Mouse (Mus musculus): ENCODE results near the gene Lrrn4.

Gene Lrrn4

GRCm38 (mm10) chr2:132871663-132872062 lies 9.0 kb downstream of the Lrrn4 start:
- no peak for DNase-seq (ENCODE audit: low read depth)

- no peak for DNase-seq (ENCODE audit: low read depth)
These were observed 10.4 kb downstream of the Lrrn4 start for GRCm38 (mm10) chr2:132870286-132870685.

- DNase-seq (ENCODE audit: low read depth), result no peak
These were observed 11.0 kb downstream of the Lrrn4 start for GRCm38 (mm10) chr2:132869682-132870081.

- DNase-seq (ENCODE audit: low read depth), result no peak
These were observed 13.2 kb downstream of the Lrrn4 start for GRCm38 (mm10) chr2:132867521-132867920.

GRCm38 (mm10) chr2:132863325-132863724 lies 17.4 kb downstream of the Lrrn4 start:
- no peak for DNase-seq (ENCODE audit: low read depth)

- no peak for DNase-seq (ENCODE audit: low read depth)
These were observed 19.2 kb downstream of the Lrrn4 start for GRCm38 (mm10) chr2:132861456-132861855.

- no peak for DNase-seq (ENCODE audit: low read depth)
These were observed 20.3 kb downstream of the Lrrn4 start for GRCm38 (mm10) chr2:132860435-132860834.

- DNase-seq (ENCODE audit: low read depth), result no peak
These were observed 24.4 kb downstream of the Lrrn4 start for GRCm38 (mm10) chr2:132856333-132856732.

- DNase-seq (ENCODE audit: low read depth), result no peak
These were observed 27.6 kb downstream of the Lrrn4 start for GRCm38 (mm10) chr2:132853051-132853450.

- no peak for DNase-seq (ENCODE audit: low read depth)
These were observed 31.6 kb downstream of the Lrrn4 start for GRCm38 (mm10) chr2:132849141-132849540.

- no peak for DNase-seq (ENCODE audit: low read depth)
These were observed 32.3 kb downstream of the Lrrn4 start for GRCm38 (mm10) chr2:132848361-132848760.

GRCm38 (mm10) chr2:132847581-132847980 lies 33.1 kb downstream of the Lrrn4 start:
- no peak for DNase-seq (ENCODE audit: low read depth)

- DNase-seq (ENCODE audit: low read depth), result peak; percentile 90
These were observed 34.0 kb downstream of the Lrrn4 start, which contains the start of gene Crls1 for GRCm38 (mm10) chr2:132846407-132847358. TSS of gene Crls1 (plus strand) at chr2:132846666.

GRCm38 (mm10) chr2:132841071-132841470 lies 39.6 kb downstream of the Lrrn4 start:
- no peak for DNase-seq (ENCODE audit: low read depth)
